Mouse (Mus musculus): ENCODE measurements around the gene Scgb2a2. TPM values are rescaled to one million over a fixed set of nuclear protein-coding genes. Genes with fewer than 3 reads are reported as not detected.
A peak's percentile ranks its signal among the peaks of the same experiment; 100 is the strongest.
"Not testable (repeated sequence)": the region's sequence is repeated elsewhere in the genome, so short reads cannot be mapped to it uniquely, and the experiment has no call there.

Scgb2a2 gene
- not detected in 2 replicates for polyA plus RNA-seq (2015; fragmentation: Nextera tagmentation; extraction: Ambion mirVana)

GRCm38 (mm10) chr19:9847262-9847661 lies at the start of gene Scgb2a2:
Gene Scgb2a2 (plus strand): TSS chr19:9847562.
- no peak within 1 kb of the TSS for H3K4me3 ChIP-seq (ENCODE audit: low read depth, low read length)
- no peaks in the 10 kb centered on the region for H3K36me3 ChIP-seq (ENCODE audit: control insufficient read depth, insufficient read depth, low read length)
- H3K9ac ChIP-seq (ENCODE audit: low read length) = no peak within 1 kb of the TSS
- 74% methylated on average over 2 of the region's 2 CpGs for WGBS
- ATAC-seq (ENCODE audit: low FRiP score, low TSS enrichment) (no peak), DNase-seq (ENCODE audit: low spot score) (no peak)
- no peaks in the 10 kb centered on the region for H3K27me3 ChIP-seq (ENCODE audit: control insufficient read depth, insufficient read depth, low read length)
- no peaks in the 10 kb centered on the region for H3K9me3 ChIP-seq (ENCODE audit: control insufficient read depth, low read length)
- H3K4me1 ChIP-seq (replicated peaks; ENCODE audit: control insufficient read depth, insufficient read depth) = no peaks in the 10 kb centered on the region
- no peak for TF ChIP-seq CTCF (IDR thresholded peaks at IDR 0.05; ENCODE audit: low read depth)
- no peak for TF ChIP-seq EP300 (optimal IDR thresholded peaks at IDR 0.05)
- H3K27ac ChIP-seq (replicated peaks) = no peak within 1 kb of the TSS
- H3K4me2 ChIP-seq (replicated peaks; ENCODE audit: low read depth) = no peak within 1 kb of the TSS

GRCm38 (mm10) chr19:9836581-9837340 lies 10.6 kb upstream of the Scgb2a2 start:
- Histone ChIP-seq H3K4me3 (ENCODE audit: low read depth, low read length) (peak overlapping the region; percentile 24), H3K4me2 (replicated peaks; ENCODE audit: low read depth) (peak overlapping the region; percentile 17; the same call in 1 of the 2 replicates)
- not testable (repeated sequence) for H3K9ac ChIP-seq (ENCODE audit: low read length); DNase-seq (ENCODE audit: low spot score); H3K36me3 ChIP-seq (ENCODE audit: control insufficient read depth, insufficient read depth, low read length); H3K4me1 ChIP-seq (replicated peaks; ENCODE audit: control insufficient read depth, insufficient read depth); H3K27ac ChIP-seq (replicated peaks); H3K27me3 ChIP-seq (ENCODE audit: control insufficient read depth, insufficient read depth, low read length); H3K9me3 ChIP-seq (ENCODE audit: control insufficient read depth, low read length)
- ATAC-seq (ENCODE audit: low FRiP score, low TSS enrichment) = peak; percentile 83
- 15% methylated on average over 18 of the region's 21 CpGs for WGBS
- TF ChIP-seq CTCF (IDR thresholded peaks at IDR 0.05; ENCODE audit: low read depth) = peak; percentile 64

GRCm38 (mm10) chr19:9837341-9837715 lies 10.0 kb upstream of the Scgb2a2 start:
- Histone ChIP-seq H3K36me3 (ENCODE audit: control insufficient read depth, insufficient read depth, low read length) (no peaks in the 10 kb centered on the region), H3K4me2 (replicated peaks; ENCODE audit: low read depth) (no peak overlapping the region), H3K27me3 (ENCODE audit: control insufficient read depth, insufficient read depth, low read length) (no peaks in the 10 kb centered on the region), H3K27ac (replicated peaks) (no peak overlapping the region), H3K9ac (ENCODE audit: low read length) (no peak overlapping the region), H3K9me3 (ENCODE audit: control insufficient read depth, low read length) (no peaks in the 10 kb centered on the region), H3K4me1 (replicated peaks; ENCODE audit: control insufficient read depth, insufficient read depth) (no peaks in the 10 kb centered on the region), H3K4me3 (ENCODE audit: low read depth, low read length) (no peak overlapping the region)
- TF ChIP-seq EP300 (optimal IDR thresholded peaks at IDR 0.05) = no peak
- no peak for TF ChIP-seq CTCF (IDR thresholded peaks at IDR 0.05; ENCODE audit: low read depth)
- DNase-seq (ENCODE audit: low spot score) (no peak), ATAC-seq (ENCODE audit: low FRiP score, low TSS enrichment) (no peak)
- WGBS = 47% methylated on average over 2 of the region's 2 CpGs

GRCm38 (mm10) chr19:9849368-9850075 lies 2.2 kb downstream of the Scgb2a2 start:
- 35% methylated on average over 3 of the region's 3 CpGs for WGBS
- not testable (repeated sequence) for ATAC-seq (ENCODE audit: low FRiP score, low TSS enrichment)

GRCm38 (mm10) chr19:9860821-9861220 lies 13.5 kb downstream of the Scgb2a2 start:
- H3K9me3 ChIP-seq (ENCODE audit: control insufficient read depth, low read length); DNase-seq (ENCODE audit: low spot score); H3K4me1 ChIP-seq (replicated peaks; ENCODE audit: control insufficient read depth, insufficient read depth); H3K27ac ChIP-seq (replicated peaks); H3K9ac ChIP-seq (ENCODE audit: low read length); H3K27me3 ChIP-seq (ENCODE audit: control insufficient read depth, insufficient read depth, low read length); ATAC-seq (ENCODE audit: low FRiP score, low TSS enrichment); H3K4me2 ChIP-seq (replicated peaks; ENCODE audit: low read depth); H3K36me3 ChIP-seq (ENCODE audit: control insufficient read depth, insufficient read depth, low read length); H3K4me3 ChIP-seq (ENCODE audit: low read depth, low read length): not testable (repeated sequence)
- 88% methylated on average over 2 of the region's 3 CpGs for WGBS

More at GRCm38 (mm10) chr19:9849368-9850075, 2.2 kb downstream of the Scgb2a2 start:
- H3K4me1 ChIP-seq (replicated peaks; ENCODE audit: control insufficient read depth, insufficient read depth); H3K36me3 ChIP-seq (ENCODE audit: control insufficient read depth, insufficient read depth, low read length); H3K9me3 ChIP-seq (ENCODE audit: control insufficient read depth, low read length); H3K27ac ChIP-seq (replicated peaks); H3K4me3 ChIP-seq (ENCODE audit: low read depth, low read length); H3K9ac ChIP-seq (ENCODE audit: low read length); H3K4me2 ChIP-seq (replicated peaks; ENCODE audit: low read depth); H3K27me3 ChIP-seq (ENCODE audit: control insufficient read depth, insufficient read depth, low read length); DNase-seq (ENCODE audit: low spot score): not testable (repeated sequence)

GRCm38 (mm10) chr19:9864856-9865255 lies 17.5 kb downstream of the Scgb2a2 start:
- DNase-seq (ENCODE audit: low spot score) (no peak), ATAC-seq (ENCODE audit: low FRiP score, low TSS enrichment) (no peak)
- no peaks in the 10 kb centered on the region for H3K4me1 ChIP-seq (replicated peaks; ENCODE audit: control insufficient read depth, insufficient read depth)
- no peaks in the 10 kb centered on the region for H3K36me3 ChIP-seq (ENCODE audit: control insufficient read depth, insufficient read depth, low read length)
- H3K27ac ChIP-seq (replicated peaks) = no peak overlapping the region
- TF ChIP-seq EP300 (optimal IDR thresholded peaks at IDR 0.05) (no peak), CTCF (IDR thresholded peaks at IDR 0.05; ENCODE audit: low read depth) (no peak)
- no peak overlapping the region for H3K9ac ChIP-seq (ENCODE audit: low read length)
- no peak overlapping the region for H3K4me3 ChIP-seq (ENCODE audit: low read depth, low read length)
- whole genome bisulfite sequencing = 46% methylated on average over 1 of the region's 1 CpGs
- H3K27me3 ChIP-seq (ENCODE audit: control insufficient read depth, insufficient read depth, low read length) = no peaks in the 10 kb centered on the region
- no peak overlapping the region for H3K4me2 ChIP-seq (replicated peaks; ENCODE audit: low read depth)
- no peaks in the 10 kb centered on the region for H3K9me3 ChIP-seq (ENCODE audit: control insufficient read depth, low read length)

Measured in stomach, postnatal 0 days (tissue).